Mouse (Mus musculus) splenic B cell, adult 2 months (primary cell): ENCODE measurements around the gene Dcun1d1.
A peak's percentile ranks its signal among the peaks of the same experiment; 100 is the strongest.

Experiments
- DNase-seq: peaks from one replicate; pipeline ENCODE4 v3.0.0-alpha.2; 2011; ENCODE audit warnings: low read depth, low spot score
- H3K27me3 ChIP-seq: 2 replicates; pipeline ENCODE4 v1.6.1; 2012; ENCODE audit warnings: mild to moderate bottlenecking, low read length, moderate library complexity, mixed read lengths; ENCODE audit not compliant: control insufficient read depth, poor library complexity, insufficient read depth, severe bottlenecking
- H3K36me3 ChIP-seq: 2 replicates; pipeline ENCODE4 v1.6.1; 2012; ENCODE audit warnings: mild to moderate bottlenecking, low read length, moderate library complexity, mixed read lengths; ENCODE audit not compliant: control insufficient read depth, poor library complexity, insufficient read depth, severe bottlenecking

Dcun1d1 gene

GRCm38 (mm10) chr3:35953184-35953583, 15.9 kb upstream of the Dcun1d1 start:
- no peak for DNase-seq
- Histone ChIP-seq H3K36me3 (no peaks in the 10 kb centered on the region), H3K27me3 (no peaks in the 10 kb centered on the region)

- H3K36me3 ChIP-seq, result no peaks in the 10 kb centered on the region
- DNase-seq, result no peak
- no peaks in the 10 kb centered on the region for H3K27me3 ChIP-seq
Measured at GRCm38 (mm10) chr3:35948197-35948596, 11.0 kb upstream of the Dcun1d1 start.

- Histone ChIP-seq H3K27me3 (no peaks in the 10 kb centered on the region), H3K36me3 (no peaks in the 10 kb centered on the region; the same call in 1 of the 2 replicates)
- no peak for DNase-seq
Measured at GRCm38 (mm10) chr3:35940520-35941135, 3.4 kb upstream of the Dcun1d1 start.

GRCm38 (mm10) chr3:35940047-35940446, 2.8 kb upstream of the Dcun1d1 start:
- Histone ChIP-seq H3K36me3 (no peaks in the 10 kb centered on the region; the same call in 1 of the 2 replicates), H3K27me3 (no peaks in the 10 kb centered on the region)
- no peak for DNase-seq

GRCm38 (mm10) chr3:35933405-35933777, 3.9 kb downstream of the Dcun1d1 start:
- DNase-seq, result peak; percentile 61
- Histone ChIP-seq H3K27me3 (no peaks in the 10 kb centered on the region), H3K36me3 (no peaks in the 10 kb centered on the region; the same call in 1 of the 2 replicates)

- no peaks in the 10 kb centered on the region; the same call in 1 of the 2 replicates for H3K36me3 ChIP-seq
Measured at GRCm38 (mm10) chr3:35932735-35933404, 4.4 kb downstream of the Dcun1d1 start.

GRCm38 (mm10) chr3:35931896-35932727, 5.1 kb downstream of the Dcun1d1 start:
- H3K27me3 ChIP-seq, result no peaks in the 10 kb centered on the region
- DNase-seq, result peak; percentile 63
- H3K36me3 ChIP-seq, result no peaks in the 10 kb centered on the region

More at GRCm38 (mm10) chr3:35932735-35933404, 4.4 kb downstream of the Dcun1d1 start:
- H3K27me3 ChIP-seq, result no peaks in the 10 kb centered on the region
- peak; percentile 82 for DNase-seq

- Histone ChIP-seq H3K36me3 (no peaks in the 10 kb centered on the region), H3K27me3 (no peaks in the 10 kb centered on the region)
- peak; percentile 25 for DNase-seq
Measured at GRCm38 (mm10) chr3:35931359-35931758, 5.9 kb downstream of the Dcun1d1 start.

- Histone ChIP-seq H3K36me3 (no peaks in the 10 kb centered on the region), H3K27me3 (no peaks in the 10 kb centered on the region)
- peak; percentile 36 for DNase-seq
Measured at GRCm38 (mm10) chr3:35929831-35930230, 7.4 kb downstream of the Dcun1d1 start.

GRCm38 (mm10) chr3:35929406-35929805, 7.8 kb downstream of the Dcun1d1 start:
- DNase-seq, result no peak
- H3K36me3 ChIP-seq, result no peaks in the 10 kb centered on the region

GRCm38 (mm10) chr3:35925852-35926251, 11.4 kb downstream of the Dcun1d1 start:
- no peaks in the 10 kb centered on the region for H3K27me3 ChIP-seq
- DNase-seq, result no peak
- H3K36me3 ChIP-seq, result no peaks in the 10 kb centered on the region

More at GRCm38 (mm10) chr3:35929406-35929805, 7.8 kb downstream of the Dcun1d1 start:
- no peaks in the 10 kb centered on the region for H3K27me3 ChIP-seq

GRCm38 (mm10) chr3:35924007-35924406, 13.2 kb downstream of the Dcun1d1 start:
- Histone ChIP-seq H3K36me3 (peaks cover 2% of the 10 kb centered on the region; the same call in 1 of the 2 replicates), H3K27me3 (no peaks in the 10 kb centered on the region)
- no peak for DNase-seq

GRCm38 (mm10) chr3:35923495-35923894, 13.8 kb downstream of the Dcun1d1 start:
- peaks cover 4% of the 10 kb centered on the region; the same call in 1 of the 2 replicates for H3K36me3 ChIP-seq
- no peaks in the 10 kb centered on the region for H3K27me3 ChIP-seq
- no peak for DNase-seq

GRCm38 (mm10) chr3:35922522-35922921, 14.7 kb downstream of the Dcun1d1 start:
- DNase-seq, result peak; percentile 33
- Histone ChIP-seq H3K27me3 (no peaks in the 10 kb centered on the region), H3K36me3 (peaks cover 4% of the 10 kb centered on the region; the same call in 1 of the 2 replicates)

- H3K27me3 ChIP-seq, result no peaks in the 10 kb centered on the region
- DNase-seq, result no peak
- peaks cover 6% of the 10 kb centered on the region; the same call in 1 of the 2 replicates for H3K36me3 ChIP-seq
Measured at GRCm38 (mm10) chr3:35918229-35918628, 19.0 kb downstream of the Dcun1d1 start.
